Comparison of ENCODE assay signal across 9 mouse cellular contexts in the genomic region with DNA sequence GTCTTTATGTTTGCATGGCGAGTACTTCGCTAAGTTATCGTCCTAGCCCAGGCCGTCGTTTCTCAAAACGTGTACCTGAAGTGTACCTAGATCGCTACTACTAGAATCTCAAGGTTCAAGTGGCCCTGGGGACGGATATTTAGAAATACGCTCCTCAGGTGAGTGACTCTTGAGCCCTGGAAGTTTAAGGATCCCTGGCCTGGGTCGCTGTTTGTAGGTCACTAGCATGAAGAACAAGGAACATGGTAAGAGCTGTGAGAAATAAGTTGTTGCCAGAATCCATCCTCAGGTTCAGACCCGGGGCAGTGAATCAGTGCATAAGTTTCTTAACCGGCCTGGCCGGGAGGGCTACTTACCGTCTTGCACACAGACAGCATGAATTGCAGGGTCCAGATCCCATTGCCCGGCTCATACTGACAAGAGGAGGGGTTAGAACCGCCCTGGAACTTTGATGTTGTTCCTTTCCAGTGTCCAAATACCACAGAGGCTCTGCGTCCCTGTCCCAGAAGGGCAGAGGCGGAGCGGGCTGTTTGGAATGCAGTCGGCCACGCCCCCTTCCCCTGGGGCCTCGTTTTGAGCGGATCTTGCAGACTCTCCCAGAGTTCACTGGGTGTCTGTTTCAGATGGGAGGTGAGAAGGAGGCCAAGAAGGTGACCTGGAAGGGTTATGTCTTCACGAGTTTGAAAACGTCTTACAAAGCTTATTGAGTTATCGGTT. TPM values are rescaled to one million over a fixed set of nuclear protein-coding genes. Genes with fewer than 3 reads are reported as not detected.
A peak's percentile ranks its signal among the peaks of the same experiment; 100 is the strongest.
DNase-seq lines count a peak whose midpoint lies in the region; ATAC-seq and TF ChIP-seq lines count a peak whose summit lies in the region.
"Had no signal": no experiment of that assay in that cellular context is flagged by ENCODE, and none has a peak within 500 bp of the region (broad histone marks: within the 10 kb centered on the region; RNA-seq: fewer than 3 reads in every experiment).

No protein-coding gene starts in this region.

- DNase-seq in midbrain, embryonic 14.5 days: peak; percentile 46
- no peak for DNase-seq in midbrain, postnatal 0 days (ENCODE audit: low spot score)
- DNase-seq in embryonic facial prominence, embryonic 14.5 days (ENCODE audit: low spot score): peak; percentile 85
- peak in 2 of 3 experiments; percentile 36 to 46 for DNase-seq in liver, embryonic 14.5 days (ENCODE audit: low read depth in 3 of 3, low spot score in 3 of 3)
- DNase-seq in cerebellum, adult 18-20 months: no peak
- no peak for DNase-seq in natural killer cell, adult 2 months (ENCODE audit: low spot score in 2 of 2)

- TF ChIP-seq EP300 in liver, embryonic 14.5 days (IDR thresholded peaks at IDR 0.05; ENCODE audit: low read depth): no peak

- H3K27me3 ChIP-seq in midbrain, embryonic 14.5 days (ENCODE audit: control insufficient read depth, insufficient read depth, low read length): no peaks in the 10 kb centered on the region
- no peaks in the 10 kb centered on the region for H3K27me3 ChIP-seq in midbrain, postnatal 0 days (ENCODE audit: insufficient read depth, low read length)
- no peaks in the 10 kb centered on the region for H3K27me3 ChIP-seq in embryonic facial prominence, embryonic 14.5 days (replicated peaks; ENCODE audit: control insufficient read depth, insufficient read depth, low read length)
- no peaks in the 10 kb centered on the region for H3K27me3 ChIP-seq in intestine, embryonic 15.5 days (replicated peaks)
- no peaks in the 10 kb centered on the region for H3K27me3 ChIP-seq in liver, embryonic 14.5 days (ENCODE audit: control insufficient read depth, insufficient read depth, low read length)
- H3K27me3 ChIP-seq in testis, adult 2 months (ENCODE audit: control insufficient read depth, insufficient read depth, low read length): no peaks in the 10 kb centered on the region

- 48% methylated on average over 26 of the region's 26 CpGs for WGBS in midbrain, embryonic 14.5 days
- WGBS in midbrain, postnatal 0 days: 54% methylated on average over 26 of the region's 26 CpGs
- 40% methylated on average over 26 of the region's 26 CpGs for WGBS in embryonic facial prominence, embryonic 14.5 days
- 44% methylated on average over 26 of the region's 26 CpGs for WGBS in intestine, embryonic 15.5 days
- 59% methylated on average over 26 of the region's 26 CpGs for WGBS in liver, embryonic 14.5 days (ENCODE audit: insufficient replicate concordance)

- TF ChIP-seq CTCF in midbrain, postnatal 0 days (IDR thresholded peaks at IDR 0.05): no peak
- no peak for TF ChIP-seq CTCF in liver, embryonic 14.5 days (IDR thresholded peaks at IDR 0.05; ENCODE audit: low read depth)
- no peak for TF ChIP-seq CTCF in testis, adult 2 months (IDR thresholded peaks at IDR 0.05; ENCODE audit: control insufficient read depth, insufficient read depth, insufficient replicate concordance, low read depth, low read length)

- no peaks in the 10 kb centered on the region for H3K9me3 ChIP-seq in midbrain, embryonic 14.5 days (ENCODE audit: control insufficient read depth, low read length)
- no peaks in the 10 kb centered on the region for H3K9me3 ChIP-seq in midbrain, postnatal 0 days (ENCODE audit: low read length)
- no peaks in the 10 kb centered on the region for H3K9me3 ChIP-seq in embryonic facial prominence, embryonic 14.5 days (ENCODE audit: control insufficient read depth, low read length)
- no peaks in the 10 kb centered on the region for H3K9me3 ChIP-seq in intestine, embryonic 15.5 days
- H3K9me3 ChIP-seq in liver, embryonic 14.5 days (ENCODE audit: control insufficient read depth, low read length): no peaks in the 10 kb centered on the region

- H3K27ac ChIP-seq in midbrain, embryonic 14.5 days (replicated peaks; ENCODE audit: low read depth, low read length): no peak overlapping the region
- H3K27ac ChIP-seq in midbrain, postnatal 0 days (ENCODE audit: low read depth, low read length): no peak overlapping the region
- no peak overlapping the region for H3K27ac ChIP-seq in embryonic facial prominence, embryonic 14.5 days (replicated peaks; ENCODE audit: low read depth, low read length)
- peak overlapping the region; percentile 36; the same call in 1 of the 2 replicates for H3K27ac ChIP-seq in intestine, embryonic 15.5 days
- H3K27ac ChIP-seq in liver, embryonic 14.5 days: no peak overlapping the region
- H3K27ac ChIP-seq in testis, adult 2 months (ENCODE audit: control insufficient read depth, insufficient read depth, low read depth, low read length): no peak overlapping the region
- H3K27ac ChIP-seq: left cerebral cortex, adult 2 months had no signal

- H3K4me3 ChIP-seq in midbrain, embryonic 14.5 days (replicated peaks; ENCODE audit: low read depth, low read length): no peak overlapping the region
- H3K4me3 ChIP-seq in midbrain, postnatal 0 days (ENCODE audit: low read depth, low read length): no peak overlapping the region
- H3K4me3 ChIP-seq in embryonic facial prominence, embryonic 14.5 days (ENCODE audit: low read depth, low read length): no peak overlapping the region
- no peak overlapping the region for H3K4me3 ChIP-seq in intestine, embryonic 15.5 days (replicated peaks)
- H3K4me3 ChIP-seq in liver, embryonic 14.5 days (ENCODE audit: insufficient read depth in 1 of 2, low read depth in 2 of 2, low read length in 2 of 2): no peak overlapping the region
- H3K4me3 ChIP-seq in testis, adult 2 months (ENCODE audit: control insufficient read depth, low read depth, low read length): peak overlapping the region; percentile 20; the same call in 1 of the 2 replicates
- H3K4me3 ChIP-seq: left cerebral cortex, adult 2 months had no signal

- no peak for ATAC-seq in midbrain, embryonic 14.5 days (ENCODE audit: low FRiP score, low TSS enrichment)
- ATAC-seq in midbrain, postnatal 0 days (ENCODE audit: low FRiP score): no peak
- ATAC-seq in embryonic facial prominence, embryonic 14.5 days (ENCODE audit: low read depth): peak; percentile 79
- peak; percentile 69 for ATAC-seq in intestine, embryonic 15.5 days
- peak; percentile 53; the same call in 1 of the 2 replicates for ATAC-seq in liver, embryonic 14.5 days (ENCODE audit: insufficient read depth)

- TF ChIP-seq POLR2A in testis, adult 2 months (IDR thresholded peaks at IDR 0.05; ENCODE audit: control insufficient read depth, low read depth, low read length): no peak

- H3K36me3 ChIP-seq in midbrain, embryonic 14.5 days (ENCODE audit: control insufficient read depth, insufficient read depth, low read length): no peaks in the 10 kb centered on the region
- H3K36me3 ChIP-seq in midbrain, postnatal 0 days (ENCODE audit: insufficient read depth, low read length): no peaks in the 10 kb centered on the region
- H3K36me3 ChIP-seq in embryonic facial prominence, embryonic 14.5 days (ENCODE audit: control insufficient read depth, insufficient read depth, low read length): no peaks in the 10 kb centered on the region
- no peaks in the 10 kb centered on the region for H3K36me3 ChIP-seq in intestine, embryonic 15.5 days
- no peaks in the 10 kb centered on the region for H3K36me3 ChIP-seq in liver, embryonic 14.5 days (replicated peaks; ENCODE audit: control insufficient read depth, insufficient read depth, low read depth)
- H3K36me3 ChIP-seq in testis, adult 2 months (ENCODE audit: control insufficient read depth, insufficient read depth, low read length): no peaks in the 10 kb centered on the region

- H3K9ac ChIP-seq in midbrain, embryonic 14.5 days (replicated peaks; ENCODE audit: low read length): no peak overlapping the region
- no peak overlapping the region for H3K9ac ChIP-seq in midbrain, postnatal 0 days (replicated peaks; ENCODE audit: low read length, poor library complexity, severe bottlenecking)
- H3K9ac ChIP-seq in embryonic facial prominence, embryonic 14.5 days (ENCODE audit: low read depth, low read length): no peak overlapping the region
- H3K9ac ChIP-seq in intestine, embryonic 15.5 days: 0 out of 2 replicates have a peak overlapping the region, but pooled peaks have one; percentile 5
- no peak overlapping the region for H3K9ac ChIP-seq in liver, embryonic 14.5 days (replicated peaks)

- no peak overlapping the region for H3K4me2 ChIP-seq in midbrain, embryonic 14.5 days (ENCODE audit: low read length)
- no peak overlapping the region for H3K4me2 ChIP-seq in midbrain, postnatal 0 days (ENCODE audit: low read depth, low read length, poor library complexity, severe bottlenecking)
- peak overlapping the region; percentile 32; the same call in 1 of the 2 replicates for H3K4me2 ChIP-seq in embryonic facial prominence, embryonic 14.5 days (ENCODE audit: low read depth, low read length)
- H3K4me2 ChIP-seq in intestine, embryonic 15.5 days (replicated peaks): peak overlapping the region; percentile 52
- H3K4me2 ChIP-seq in liver, embryonic 14.5 days (ENCODE audit: low read depth): peak overlapping the region; percentile 13; the same call in 1 of the 2 replicates

- no peaks in the 10 kb centered on the region for H3K4me1 ChIP-seq in midbrain, embryonic 14.5 days (ENCODE audit: control insufficient read depth, insufficient read depth, low read length)
- peaks cover 4% of the 10 kb centered on the region for H3K4me1 ChIP-seq in midbrain, postnatal 0 days (ENCODE audit: insufficient read depth, low read length)
- H3K4me1 ChIP-seq in embryonic facial prominence, embryonic 14.5 days (ENCODE audit: control insufficient read depth, insufficient read depth, low read length): peaks cover 6% of the 10 kb centered on the region; the same call in 1 of the 2 replicates
- peaks cover 16% of the 10 kb centered on the region for H3K4me1 ChIP-seq in intestine, embryonic 15.5 days (replicated peaks)
- peaks cover 2 to 11% of the 10 kb centered on the region in 2 experiments; a peak in 2 of 4 replicates for H3K4me1 ChIP-seq in liver, embryonic 14.5 days (replicated peaks; ENCODE audit: control insufficient read depth in 2 of 2, insufficient read depth in 2 of 2, low read length in 1 of 2)
- H3K4me1 ChIP-seq in testis, adult 2 months (ENCODE audit: control insufficient read depth, insufficient read depth, low read length): peaks cover 9% of the 10 kb centered on the region

RNA-seq across cellular contexts. Expression of a gene that starts 34.7 kb away (rescaled TPM):
- polyA plus RNA-seq in midbrain, embryonic 14.5 days (2014; fragmentation: Nextera tagmentation; extraction: Ambion mirVana): 14.8 and 28.6 TPM in 2 replicates
- total RNA-seq in midbrain, postnatal 0 days (2014; rRNA removed): 54.6 and 61.4 TPM in 2 replicates
- polyA plus RNA-seq in midbrain, postnatal 0 days (2015; fragmentation: Nextera tagmentation; extraction: Ambion mirVana): 49.1 and 51.9 TPM in 2 replicates
- polyA plus RNA-seq in embryonic facial prominence, embryonic 14.5 days (2014; fragmentation: Nextera tagmentation; extraction: Ambion mirVana): 76.2 and 89.1 TPM in 2 replicates
- 119 and 133 TPM in 2 replicates for polyA plus RNA-seq in intestine, embryonic 15.5 days (2015; fragmentation: Nextera tagmentation; extraction: Ambion mirVana)
- 8.2 and 12.7 TPM in 2 replicates for polyA plus RNA-seq in liver, embryonic 14.5 days (2012; rRNA removed)
- polyA plus RNA-seq in liver, embryonic 14.5 days (2014; fragmentation: Nextera tagmentation; extraction: Ambion mirVana): 21.7 and 26.7 TPM in 2 replicates
- 27.2 and 29.0 TPM in 2 replicates for polyA plus RNA-seq in testis, adult 2 months (2012; rRNA removed)

Comparison
In these comparisons a context has a peak if more than half of its experiments do, and no peak if none do; other contexts are left out.
1. DNase-seq: peak in midbrain, embryonic 14.5 days (single experiment), embryonic facial prominence, embryonic 14.5 days (single experiment) and liver, embryonic 14.5 days (2 of 3); none in midbrain, postnatal 0 days (single experiment), cerebellum, adult 18-20 months (0 of 2) and natural killer cell, adult 2 months (0 of 2).
2. ATAC-seq: peak in embryonic facial prominence, embryonic 14.5 days (single experiment), intestine, embryonic 15.5 days (single experiment) and liver, embryonic 14.5 days (single experiment); none in midbrain, embryonic 14.5 days (single experiment) and midbrain, postnatal 0 days (single experiment).
3. H3K4me2 ChIP-seq: peak in embryonic facial prominence, embryonic 14.5 days (single experiment), intestine, embryonic 15.5 days (single experiment) and liver, embryonic 14.5 days (single experiment); none in midbrain, embryonic 14.5 days (single experiment) and midbrain, postnatal 0 days (single experiment).